Mouse (Mus musculus): ENCODE data around the gene Ric1. TPM values are rescaled to one million over a fixed set of nuclear protein-coding genes. Genes with fewer than 3 reads are reported as not detected.

The Ric1 gene
- total and polyA plus RNA-seq, 3 experiments: 41.0 to 77.2 (median 54.2) TPM

DNA sequence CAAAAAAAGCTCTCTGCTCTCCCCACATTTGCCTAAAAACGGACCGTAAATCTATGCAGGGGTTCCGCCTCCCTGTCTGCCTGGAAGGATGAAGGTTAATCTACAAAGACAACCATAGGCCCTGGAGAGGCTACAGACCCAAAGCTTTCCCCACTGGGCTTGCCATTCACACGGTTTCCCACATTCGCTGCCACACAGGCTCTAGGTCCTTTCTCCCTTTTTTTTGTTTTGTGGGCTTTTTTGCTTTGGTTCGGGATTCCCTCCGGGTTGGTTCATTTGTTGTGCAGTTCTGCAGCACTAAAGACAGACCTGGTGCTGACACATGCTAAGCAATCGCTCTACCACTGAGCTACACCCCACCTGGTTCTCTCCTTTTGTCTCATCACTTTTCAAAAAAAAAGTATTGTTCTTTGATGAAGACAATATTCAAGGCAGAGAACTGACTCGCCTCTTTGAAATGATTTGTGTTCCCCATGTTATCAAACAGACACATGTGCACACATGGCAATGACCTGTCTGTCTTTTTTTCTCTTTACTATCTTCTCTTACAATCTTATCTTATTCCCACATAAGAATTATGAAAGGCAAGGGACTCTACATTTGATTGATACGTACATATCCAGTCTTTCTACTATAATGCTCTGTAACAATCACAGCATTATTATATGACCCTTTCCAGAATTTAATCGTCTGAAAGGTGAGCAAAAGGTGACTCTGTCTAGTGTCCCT is 121.3 kb downstream of the Ric1 start:
- no peak overlapping the region for H3K4me3 ChIP-seq (ENCODE audit: control insufficient read depth in 1 of 2, insufficient read depth in 1 of 2, low read depth in 2 of 2, low read length in 2 of 2)
- H3K79me2 ChIP-seq (ENCODE audit: control insufficient read depth, insufficient read depth, low read length, poor library complexity): peaks cover 20% of the 10 kb centered on the region
- H3K27me3 ChIP-seq (ENCODE audit: control insufficient read depth in 1 of 2, insufficient read depth in 2 of 2, low read length in 2 of 2): no peaks in the 10 kb centered on the region
- H3K27ac ChIP-seq (ENCODE audit: control insufficient read depth, low read depth, low read length): no peak overlapping the region
- DNase-seq (ENCODE audit: low read depth, low spot score): no peak
- TF ChIP-seq SMC3 (IDR thresholded peaks at IDR 0.05; ENCODE audit: low read depth, low read length) (no peak), TBP (IDR thresholded peaks at IDR 0.05; ENCODE audit: low read depth, low read length) (no peak), EP300 (IDR thresholded peaks at IDR 0.05; ENCODE audit: low read depth in 1 of 2, low read length in 2 of 2) (peak in 1 of 2 experiments; percentile 26; a peak in 1 of 4 replicates), RAD21 (IDR thresholded peaks at IDR 0.05; ENCODE audit: low read depth, low read length) (no peak), TCF12 (IDR thresholded peaks at IDR 0.05; ENCODE audit: low read depth, low read length) (peak; percentile 55; the same call in 1 of the 2 replicates), USF1 (IDR thresholded peaks at IDR 0.05; ENCODE audit: low read depth, low read length) (no peak), MYB (IDR thresholded peaks at IDR 0.05; ENCODE audit: low read depth, low read length) (no peak), ZNF384 (IDR thresholded peaks at IDR 0.05; ENCODE audit: low read depth, low read length) (no peak), MAFK (IDR thresholded peaks at IDR 0.05; ENCODE audit: borderline replicate concordance, low read depth, low read length) (no peak), RCOR1 (IDR thresholded peaks at IDR 0.05; ENCODE audit: low read depth, low read length) (peak; percentile 45; the same call in 1 of the 2 replicates), SIN3A (IDR thresholded peaks at IDR 0.05; ENCODE audit: low read length) (peak; percentile 36; the same call in 1 of the 2 replicates), ZKSCAN1 (IDR thresholded peaks at IDR 0.05; ENCODE audit: low read depth, low read length) (no peak), GATA1 (IDR thresholded peaks at IDR 0.05; ENCODE audit: low read depth, low read length) (peak; percentile 72), USF2 (IDR thresholded peaks at IDR 0.05; ENCODE audit: borderline replicate concordance in 1 of 2, insufficient read depth in 1 of 2, low read depth in 1 of 2, low read length in 2 of 2) (no peak), POLR2AphosphoS5 (IDR thresholded peaks at IDR 0.05; ENCODE audit: borderline replicate concordance, low read depth, low read length) (no peak), ETS1 (IDR thresholded peaks at IDR 0.05; ENCODE audit: low read depth, low read length) (peak; percentile 24; the same call in 1 of the 2 replicates), MAZ (IDR thresholded peaks at IDR 0.05; ENCODE audit: low read depth, low read length) (no peak)
- H3K36me3 ChIP-seq (ENCODE audit: control insufficient read depth in 1 of 2, insufficient read depth in 2 of 2, low read length in 2 of 2): peaks cover 28 to 30% of the 10 kb centered on the region in 2 experiments
- H3K9me3 ChIP-seq (replicated peaks; ENCODE audit: insufficient read depth, low read length): no peaks in the 10 kb centered on the region
- no peak overlapping the region for H3K9ac ChIP-seq (ENCODE audit: control insufficient read depth, low read depth, low read length, poor library complexity, severe bottlenecking)
- peaks cover 4 to 20% of the 10 kb centered on the region in 2 experiments for H3K4me1 ChIP-seq (ENCODE audit: control insufficient read depth in 1 of 2, insufficient read depth in 2 of 2, low read length in 2 of 2)

DNA sequence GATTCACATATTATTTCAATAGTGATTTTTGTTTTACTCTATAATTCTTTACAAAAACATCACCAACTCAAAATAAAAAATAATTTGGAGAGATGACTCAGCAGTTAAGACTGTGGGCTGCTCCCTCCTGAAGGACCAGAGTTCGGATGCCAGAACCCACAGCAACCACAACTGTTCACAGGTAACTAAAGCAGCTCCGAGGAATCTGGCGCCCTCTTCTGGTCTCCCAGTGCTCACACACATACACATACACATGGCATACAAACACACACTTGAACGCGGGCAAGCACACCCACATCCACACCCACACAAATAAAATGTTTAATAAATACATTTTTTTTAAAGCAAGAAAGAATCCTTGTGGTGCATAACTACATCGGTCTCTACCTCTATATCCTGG is 122.7 kb downstream of the Ric1 start:
- no peaks in the 10 kb centered on the region for H3K9me3 ChIP-seq (replicated peaks; ENCODE audit: insufficient read depth, low read length)
- H3K36me3 ChIP-seq (ENCODE audit: control insufficient read depth in 1 of 2, insufficient read depth in 2 of 2, low read length in 2 of 2): peaks cover 30 to 42% of the 10 kb centered on the region in 2 experiments
- H3K4me3 ChIP-seq (ENCODE audit: control insufficient read depth in 1 of 2, insufficient read depth in 1 of 2, low read depth in 2 of 2, low read length in 2 of 2): no peak overlapping the region
- H3K9ac ChIP-seq (ENCODE audit: control insufficient read depth, low read depth, low read length, poor library complexity, severe bottlenecking): no peak overlapping the region
- peak; percentile 75 for DNase-seq (ENCODE audit: low read depth, low spot score)
- TF ChIP-seq MYC (IDR thresholded peaks at IDR 0.05; ENCODE audit: low read depth, low read length): 0 out of 2 replicates have a peak, but pooled peaks have one; percentile 57
- TF ChIP-seq MYB (IDR thresholded peaks at IDR 0.05; ENCODE audit: low read depth, low read length): no peak
- TF ChIP-seq MAFK (IDR thresholded peaks at IDR 0.05; ENCODE audit: borderline replicate concordance, low read depth, low read length): no peak
- TF ChIP-seq SMC3 (IDR thresholded peaks at IDR 0.05; ENCODE audit: low read depth, low read length): peak; percentile 63
- no peak for TF ChIP-seq CHD2 (IDR thresholded peaks at IDR 0.05; ENCODE audit: low read length)
- TF ChIP-seq HCFC1 (IDR thresholded peaks at IDR 0.05; ENCODE audit: low read depth, low read length): no peak
- no peak for TF ChIP-seq MXI1 (IDR thresholded peaks at IDR 0.05; ENCODE audit: low read depth, low read length)
- peak; percentile 81 to 94 (median 90) for TF ChIP-seq CTCF (IDR thresholded peaks at IDR 0.05 in 2 of 3, conservative IDR thresholded peaks at IDR 0.05 in 1 of 3; ENCODE audit: control insufficient read depth in 1 of 3, insufficient read depth in 1 of 3, low read depth in 2 of 3, low read length in 3 of 3, poor library complexity in 1 of 3, severe bottlenecking in 1 of 3)
- 0 out of 2 replicates have a peak, but pooled peaks have one; percentile 17 for TF ChIP-seq ZC3H11A (IDR thresholded peaks at IDR 0.05; ENCODE audit: low read depth, low read length)
- peak; percentile 45 for TF ChIP-seq RAD21 (IDR thresholded peaks at IDR 0.05; ENCODE audit: low read depth, low read length)
- TF ChIP-seq JUND (IDR thresholded peaks at IDR 0.05; ENCODE audit: low read depth, low read length): 0 out of 2 replicates have a peak, but pooled peaks have one; percentile 17
- no peak for TF ChIP-seq USF2 (IDR thresholded peaks at IDR 0.05; ENCODE audit: borderline replicate concordance in 1 of 2, insufficient read depth in 1 of 2, low read depth in 1 of 2, low read length in 2 of 2)
- TF ChIP-seq BHLHE40 (IDR thresholded peaks at IDR 0.05; ENCODE audit: borderline replicate concordance, low read depth, low read length): no peak
- peaks cover 15 to 34% of the 10 kb centered on the region in 2 experiments for H3K4me1 ChIP-seq (ENCODE audit: control insufficient read depth in 1 of 2, insufficient read depth in 2 of 2, low read length in 2 of 2)
- H3K27me3 ChIP-seq (ENCODE audit: control insufficient read depth in 1 of 2, insufficient read depth in 2 of 2, low read length in 2 of 2): no peaks in the 10 kb centered on the region
- H3K27ac ChIP-seq (ENCODE audit: control insufficient read depth, low read depth, low read length): no peak overlapping the region
- H3K79me2 ChIP-seq (ENCODE audit: control insufficient read depth, insufficient read depth, low read length, poor library complexity): peaks cover 20% of the 10 kb centered on the region

All from MEL (cell line).